Mouse (Mus musculus) megakaryocyte, embryonic 14.5 days (primary cell): ENCODE results near the gene Tulp3.

Source experiments
- FLI1 ChIP-seq: IDR thresholded peaks from 2 replicates; pipeline ENCODE4 v1.6.1; 2012; ENCODE audit warnings: low read length, inconsistent platforms, mixed read lengths
- GATA1 ChIP-seq: IDR thresholded peaks from 3 replicates; pipeline ENCODE4 v1.6.1; 2012; ENCODE audit warnings: mixed read lengths, low read length, inconsistent platforms, borderline replicate concordance

DNA sequence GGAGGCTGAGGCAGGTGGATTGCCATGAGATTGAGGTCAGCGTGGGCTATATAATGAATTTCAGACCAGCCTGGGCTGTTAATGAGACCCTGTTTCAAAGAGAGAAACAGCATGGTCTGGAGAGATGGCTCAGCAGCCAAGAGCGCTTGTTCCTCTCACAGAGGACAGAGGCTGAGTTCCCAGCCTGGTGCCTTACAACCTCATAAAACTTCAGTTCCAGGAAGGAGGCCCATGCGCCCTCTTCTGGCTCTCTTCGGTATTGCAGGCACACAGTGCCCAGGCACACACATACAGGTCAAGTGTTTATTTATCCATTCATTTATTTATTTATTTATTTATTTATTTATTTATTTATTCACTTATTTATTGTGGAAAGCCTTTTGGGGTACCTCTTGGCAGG lies 47.3 kb downstream of the Tulp3 start:
- TF ChIP-seq GATA1 (no peak), FLI1 (no peak)
